Mouse (Mus musculus): ENCODE data around the gene Epb41. TPM values are rescaled to one million over a fixed set of nuclear protein-coding genes. Genes with fewer than 3 reads are reported as not detected.

Epb41 gene
- total RNA-seq, 2 experiments from 2014 or later: 110 to 142 TPM

DNA sequence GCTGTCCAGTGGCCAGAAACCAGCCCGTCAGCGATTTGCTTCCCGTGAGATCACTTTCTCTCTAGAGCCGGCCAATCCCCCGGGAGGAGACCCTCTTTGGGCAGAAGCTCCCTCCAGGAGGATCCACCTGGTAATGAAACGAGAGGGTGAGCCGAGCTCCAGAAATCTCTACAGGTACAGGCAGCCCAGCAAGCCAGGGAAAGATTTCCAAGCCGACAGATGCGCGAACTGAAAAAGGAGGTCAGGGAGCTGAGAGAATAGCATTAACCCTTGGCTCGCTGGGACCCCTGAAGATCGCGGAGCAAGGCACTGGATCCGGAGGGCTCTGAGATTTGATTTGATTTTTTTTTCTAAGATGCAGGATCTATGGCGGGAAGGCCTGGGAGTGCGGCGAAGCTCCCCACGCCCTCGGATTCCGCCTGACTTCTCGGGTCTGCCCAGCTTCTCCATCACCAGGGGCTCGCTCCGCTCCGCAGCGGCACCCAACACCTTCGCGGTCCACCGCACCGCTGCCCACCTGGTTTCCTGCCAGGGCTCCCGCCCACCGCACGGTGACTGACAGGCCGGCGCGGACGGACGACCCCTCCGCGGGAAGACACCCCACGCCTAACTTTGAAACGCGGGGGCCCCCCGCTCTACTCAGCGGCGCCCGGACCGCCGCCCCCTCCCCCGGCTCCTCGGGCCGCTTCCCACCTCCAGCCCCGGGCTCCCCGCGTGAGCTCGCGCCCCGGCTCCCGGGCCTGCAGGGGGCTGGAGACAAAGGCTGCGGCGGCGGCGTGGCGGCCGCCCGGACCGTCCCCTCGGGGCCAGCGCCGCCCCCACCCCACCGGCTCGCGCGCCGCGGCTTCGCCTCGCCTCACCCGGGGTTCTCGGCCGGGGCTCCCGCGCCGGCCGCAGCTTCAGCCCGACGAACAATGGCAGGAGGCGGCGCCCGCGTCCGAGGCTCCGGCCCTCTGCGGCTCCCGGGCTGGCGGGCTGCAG is 26.8 kb downstream of the Epb41 start:
- DNase-seq: peak; percentile 44 to 61

DNA sequence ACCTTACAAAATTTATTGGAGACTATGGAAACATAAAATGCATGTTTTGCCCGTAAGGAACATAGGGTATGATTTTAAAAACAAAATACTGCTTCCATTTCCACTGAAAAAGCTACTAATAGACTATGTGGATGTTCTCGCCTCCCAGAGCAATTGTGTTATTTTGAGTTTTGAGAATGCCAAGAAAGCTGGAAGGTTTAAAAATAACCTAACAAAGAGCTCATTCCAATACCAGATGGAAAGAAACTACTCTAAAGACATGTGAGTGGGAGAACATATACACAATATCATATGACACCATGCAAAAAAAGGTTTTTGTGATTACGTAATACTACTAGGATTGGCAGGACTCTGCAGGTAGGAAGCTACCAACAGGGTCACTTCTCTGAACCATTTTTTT is 31.4 kb downstream of the Epb41 start:
- DNase-seq: no peak

DNA sequence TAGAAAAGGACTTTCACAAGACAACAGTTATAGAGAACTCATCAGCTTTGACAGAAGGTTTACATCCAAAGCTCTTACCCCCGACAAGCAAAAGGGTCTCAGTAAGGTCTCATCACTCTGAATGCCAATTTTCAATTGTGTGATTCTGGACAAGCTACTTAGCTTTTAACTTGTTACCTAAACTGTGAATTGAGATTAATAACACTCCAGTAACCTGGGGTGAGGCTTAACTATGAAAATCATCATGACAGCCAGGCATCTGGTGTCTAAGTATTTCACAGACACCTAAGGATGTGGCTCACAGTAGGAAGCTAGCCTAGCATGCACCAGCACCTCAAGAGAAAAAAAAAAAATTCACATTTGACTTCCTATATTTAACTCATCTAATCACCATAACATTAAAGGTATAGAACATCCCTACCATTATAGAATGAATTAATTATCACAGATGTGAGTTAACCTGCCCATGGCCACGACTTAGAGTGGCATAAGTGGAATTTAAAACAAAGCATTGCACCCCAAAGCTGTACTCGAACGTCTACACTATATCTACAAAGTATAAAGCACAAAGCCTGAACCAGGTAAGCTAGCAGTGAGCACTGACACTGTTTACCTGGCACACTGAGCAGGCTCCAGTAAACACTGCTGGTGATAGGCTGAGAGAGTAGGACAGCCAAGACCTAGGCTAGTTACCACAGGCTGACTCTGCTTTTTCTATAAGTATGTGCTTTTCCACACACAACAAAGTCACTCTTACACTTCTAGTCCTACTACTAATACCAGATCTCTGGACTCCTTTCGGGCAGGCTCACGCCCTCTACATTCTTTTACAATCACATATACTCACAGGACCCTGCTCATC is 33.4 kb downstream of the Epb41 start:
- DNase-seq: no peak

DNA sequence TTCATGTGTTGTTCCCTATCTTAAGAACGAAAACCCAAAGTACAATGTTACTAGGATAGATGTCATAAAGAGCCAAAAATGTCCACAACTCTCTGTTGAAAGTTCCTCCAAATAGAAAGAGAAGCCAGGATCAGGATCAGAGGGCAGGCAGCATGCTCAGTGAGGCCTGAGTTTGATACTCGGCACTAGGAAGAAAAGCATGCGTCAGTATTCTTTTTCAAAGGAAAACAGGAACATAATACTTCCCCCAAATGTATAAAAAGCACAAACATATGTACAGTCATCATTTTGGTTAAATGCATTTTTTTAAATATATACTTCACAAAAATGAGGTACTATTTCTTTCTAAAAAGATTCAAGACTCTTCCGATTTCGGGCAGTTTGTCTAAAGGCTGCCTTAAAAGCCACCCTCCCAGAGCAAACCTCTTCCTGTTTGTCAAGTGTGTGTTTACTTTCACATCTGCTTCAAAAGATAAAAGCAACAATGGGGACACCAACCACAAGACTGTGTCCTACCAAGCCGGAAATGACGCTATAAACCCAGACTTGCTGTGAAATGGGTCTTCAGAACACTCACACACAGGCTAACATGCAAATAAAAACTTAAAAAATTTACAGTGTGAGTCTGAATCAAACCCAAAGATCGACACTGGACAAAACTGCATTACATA is 35.0 kb downstream of the Epb41 start:
- peak; percentile 54 to 80 for DNase-seq

DNA sequence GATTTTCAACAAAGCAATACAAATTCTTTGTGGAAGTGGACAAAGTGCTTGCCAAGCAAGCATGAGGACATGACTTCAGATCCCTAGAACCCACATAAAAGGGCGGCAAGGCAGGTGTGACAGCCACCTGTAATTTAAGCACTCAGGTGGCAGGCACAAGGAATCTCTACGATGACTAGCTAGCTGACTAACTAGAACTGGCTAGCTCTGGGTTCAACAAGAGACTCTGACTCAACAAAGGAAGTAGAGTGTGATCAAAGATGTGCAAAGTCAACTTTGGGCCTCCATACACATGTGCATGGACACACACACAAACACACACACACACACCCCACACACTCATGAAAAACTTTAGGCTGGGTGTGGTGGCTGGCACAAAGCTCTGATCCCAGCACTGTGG is 35.6 kb downstream of the Epb41 start:
- no peak for DNase-seq

DNA sequence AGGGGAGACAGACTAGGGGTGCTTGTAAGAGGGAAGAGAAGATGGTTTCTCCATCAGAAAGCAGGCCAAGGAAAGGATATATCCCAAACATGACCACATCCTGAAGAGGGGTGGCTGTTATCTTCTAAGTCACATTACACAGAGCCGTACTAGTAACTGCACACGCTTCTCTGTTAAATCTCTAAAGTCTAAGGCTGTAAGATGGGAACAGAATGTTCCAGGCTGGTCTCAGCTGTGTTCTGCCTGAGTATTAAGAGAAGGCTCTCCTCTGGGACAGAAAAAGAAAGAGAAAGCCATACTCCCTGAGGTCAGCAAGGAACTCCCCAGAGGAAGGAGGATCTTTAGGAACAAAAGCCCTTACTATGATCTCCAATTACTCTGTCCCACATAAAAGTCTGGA is 36.3 kb downstream of the Epb41 start:
- peak; percentile 45 to 79 for DNase-seq

DNA sequence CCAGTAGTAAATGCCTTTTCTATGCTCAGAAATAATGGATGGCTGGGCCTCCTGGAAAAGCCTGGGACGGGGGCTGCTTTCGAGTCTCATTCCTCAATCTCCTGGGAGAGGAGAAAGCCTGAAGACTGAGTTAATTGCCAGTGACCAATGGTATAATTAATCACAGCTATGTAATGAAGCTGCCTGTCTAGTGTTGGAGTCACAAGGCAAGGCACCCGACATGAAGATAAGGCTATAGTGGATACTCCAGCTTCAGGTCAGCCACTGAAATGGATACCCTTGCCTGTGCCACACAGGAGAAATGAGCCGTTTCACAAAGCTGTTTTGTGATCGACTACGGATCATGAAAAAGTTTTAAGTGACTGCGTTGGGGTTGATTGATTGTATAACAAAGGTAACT is 37.1 kb downstream of the Epb41 start:
- DNase-seq: peak in 1 of 2 experiments; percentile 30

DNA sequence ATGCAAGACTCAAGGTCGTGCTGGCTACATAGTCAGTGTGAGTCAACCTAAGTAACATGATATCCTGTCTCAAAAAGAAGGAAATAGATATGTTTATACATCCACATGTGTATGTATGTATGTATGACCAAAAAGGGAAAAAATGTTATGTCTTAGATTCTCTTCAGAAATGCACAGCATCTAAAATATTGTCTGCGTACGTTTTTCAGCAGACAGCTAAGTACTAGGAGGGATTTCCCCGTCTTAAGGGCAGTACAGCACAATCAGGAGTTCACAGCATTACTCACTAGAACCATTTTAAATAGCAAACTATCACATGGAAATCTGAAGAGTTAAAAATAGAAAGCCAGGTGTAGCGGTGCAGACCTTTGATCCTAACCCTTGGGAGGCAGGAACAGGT is 38.0 kb downstream of the Epb41 start:
- DNase-seq: no peak

DNA sequence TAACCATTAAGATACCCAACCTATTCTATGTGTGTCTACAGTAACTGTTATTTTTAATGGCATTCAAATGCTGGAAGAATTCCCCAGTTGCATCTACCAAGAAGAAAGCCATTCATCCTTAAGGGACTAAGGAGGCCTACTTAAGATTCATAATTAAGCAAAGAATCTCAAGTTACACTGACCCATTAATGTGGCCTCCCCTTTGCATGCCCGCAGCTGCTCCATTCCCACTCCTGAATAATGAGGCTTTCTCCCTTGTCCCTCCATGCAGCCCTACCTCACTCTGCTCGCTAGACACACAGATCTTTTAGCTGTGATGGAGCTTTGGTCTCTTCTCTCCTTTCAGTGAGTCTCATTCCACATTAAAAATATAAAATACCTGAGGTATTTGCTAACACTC is 40.9 kb downstream of the Epb41 start:
- no peak for DNase-seq

DNA sequence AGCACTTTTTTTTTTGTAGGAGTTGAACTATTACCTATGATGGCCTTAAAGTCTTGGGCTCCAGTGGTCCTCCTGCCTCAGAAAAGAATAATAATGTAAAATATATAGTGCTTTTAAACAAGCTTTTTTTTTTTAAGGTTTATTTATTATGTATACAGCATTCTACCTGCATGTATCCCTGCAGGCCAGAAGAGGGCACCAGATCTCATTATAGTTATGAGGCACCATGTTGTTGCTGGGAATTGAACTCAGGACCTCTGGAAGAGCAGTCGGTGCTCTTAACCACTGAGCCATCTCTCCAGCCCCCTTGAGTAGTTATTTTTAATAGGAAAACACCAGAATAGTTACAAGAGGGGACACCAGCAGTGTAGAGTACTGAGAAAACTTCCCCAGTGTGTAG is 41.9 kb downstream of the Epb41 start:
- no peak for DNase-seq

DNA sequence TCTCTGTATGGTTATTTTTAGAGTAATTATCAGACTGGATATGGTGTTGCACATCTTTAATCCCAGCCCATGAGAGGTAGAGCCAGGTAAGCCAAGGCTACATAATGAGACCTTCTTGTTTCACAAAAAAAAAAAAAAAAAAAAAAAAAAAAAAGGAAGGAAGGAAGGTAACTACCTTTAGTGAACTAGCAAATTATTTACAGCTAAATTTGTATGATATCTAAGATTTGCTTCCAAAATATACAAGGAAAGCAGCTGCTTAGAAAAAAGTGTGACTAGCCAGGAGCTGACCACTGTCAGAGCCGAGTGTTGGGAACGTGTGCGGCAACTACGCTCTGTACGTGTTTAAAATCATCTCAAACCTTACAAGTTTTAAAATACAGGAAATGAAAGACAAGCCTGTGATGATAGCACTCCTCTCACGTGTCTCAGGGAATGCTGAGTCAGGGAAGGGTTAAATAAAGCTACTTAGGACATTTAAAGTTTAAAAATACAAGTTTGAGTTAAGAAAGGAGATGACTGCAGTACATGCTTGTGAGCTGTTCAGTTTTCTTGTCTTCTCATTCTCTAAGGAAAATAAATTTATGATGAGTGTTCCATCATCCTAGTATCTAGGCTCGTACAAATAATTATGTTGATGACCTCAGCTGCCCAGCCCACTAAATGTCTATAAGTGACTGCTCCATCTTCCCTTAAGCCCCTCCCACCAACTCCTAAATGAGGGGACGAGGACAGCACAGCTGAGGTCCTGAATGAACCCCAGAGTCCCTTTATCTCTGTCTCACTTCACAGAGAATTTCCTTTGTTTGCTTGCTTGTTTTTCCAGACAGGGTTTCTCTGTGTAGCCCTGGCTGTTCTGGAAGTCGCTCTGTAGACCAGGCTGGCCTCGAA is 45.0 kb downstream of the Epb41 start:
- DNase-seq: no peak

DNA sequence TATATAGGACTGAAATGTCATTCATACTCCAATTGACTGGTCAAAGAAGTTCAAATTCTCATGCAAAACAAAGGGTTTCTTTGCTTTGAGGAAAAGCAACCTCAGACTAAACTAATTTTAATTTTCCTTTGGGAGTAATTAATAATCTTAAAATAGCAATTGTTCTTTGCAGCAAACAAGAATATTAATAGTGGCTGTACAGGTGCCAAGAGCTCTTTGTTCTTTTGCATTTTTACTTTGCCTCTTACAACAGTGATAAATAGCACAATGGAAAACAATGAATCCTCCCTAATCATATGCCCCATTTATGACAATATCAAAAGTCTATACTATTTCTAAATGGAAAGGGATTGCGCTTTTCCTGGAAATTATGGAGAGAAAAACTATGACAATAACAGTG is 47.3 kb downstream of the Epb41 start:
- DNase-seq: peak in 1 of 2 experiments; percentile 56

DNA sequence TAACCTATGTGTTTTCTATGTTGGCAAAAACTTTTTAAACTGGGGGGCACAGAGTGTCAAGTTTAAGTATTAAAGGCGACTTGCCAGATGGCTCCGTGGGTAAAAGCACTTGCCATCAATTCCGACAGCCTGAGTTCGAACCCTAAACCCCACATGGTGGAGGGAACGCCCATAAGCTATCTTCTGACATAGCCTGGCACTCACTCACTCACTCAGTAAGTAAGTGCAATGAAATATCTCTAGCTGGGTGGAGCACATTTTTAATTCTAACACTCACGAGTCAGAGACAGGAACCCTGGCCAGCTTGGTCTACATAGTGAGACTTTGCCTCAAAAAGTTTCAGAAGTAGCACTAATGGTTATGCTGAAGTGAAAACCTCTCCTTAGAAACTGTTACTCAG is 48.0 kb downstream of the Epb41 start:
- no peak for DNase-seq

DNA sequence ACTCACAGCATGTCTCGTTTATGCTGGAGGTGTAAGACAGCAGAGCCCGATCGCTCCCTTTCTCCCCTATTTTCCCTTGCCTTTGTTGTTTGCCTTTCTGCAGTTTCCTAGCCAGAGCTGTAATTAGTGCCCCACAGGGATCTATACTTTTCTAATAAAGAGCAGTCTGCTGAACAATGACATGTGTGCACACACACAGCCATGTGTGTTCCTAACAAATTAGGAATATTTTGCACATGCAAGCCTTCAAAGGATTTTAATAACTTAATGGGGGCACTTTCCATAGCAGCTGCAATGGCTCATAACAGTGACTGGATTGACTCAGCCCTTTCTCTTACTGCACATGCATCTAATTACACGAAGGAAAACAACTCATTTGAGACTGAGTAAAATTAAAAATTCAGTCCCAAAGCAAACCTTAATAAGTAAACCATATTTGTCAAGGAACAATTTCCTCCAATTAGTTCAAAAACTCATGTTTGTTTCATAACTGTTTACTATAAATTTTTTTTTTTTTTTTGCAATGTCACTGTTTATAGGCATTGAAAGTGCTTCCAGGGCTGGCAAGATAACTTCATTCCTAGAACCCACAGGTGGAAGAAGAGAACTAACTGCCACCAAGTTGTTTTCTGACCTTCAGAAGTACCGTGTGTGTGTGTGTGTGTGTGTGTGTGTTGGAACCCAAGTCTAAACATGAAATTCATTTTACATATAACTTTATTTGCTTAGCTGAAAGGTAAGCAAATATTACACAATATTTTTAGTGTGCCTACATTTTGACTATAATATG is 49.2 kb downstream of the Epb41 start:
- DNase-seq: no peak

DNA sequence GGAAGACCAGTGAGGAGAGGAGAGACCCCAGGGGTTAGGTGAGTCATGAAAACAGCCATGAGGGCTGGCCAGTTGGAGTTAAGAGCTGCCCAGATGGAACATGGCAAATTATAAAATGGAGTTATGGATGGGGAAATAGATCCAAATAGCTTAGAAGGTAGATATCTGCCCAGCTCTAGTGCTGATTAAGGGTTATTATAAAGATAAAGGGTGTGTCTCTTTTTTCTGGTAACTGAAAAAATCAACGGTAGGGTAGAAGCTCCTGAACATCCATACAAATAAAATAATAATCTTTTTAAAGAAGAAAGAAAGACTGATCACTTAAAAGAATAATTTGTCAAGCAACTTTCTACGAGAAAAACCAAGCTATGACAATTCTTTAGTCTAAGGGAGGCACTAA is 49.9 kb downstream of the Epb41 start:
- no peak for DNase-seq

DNA sequence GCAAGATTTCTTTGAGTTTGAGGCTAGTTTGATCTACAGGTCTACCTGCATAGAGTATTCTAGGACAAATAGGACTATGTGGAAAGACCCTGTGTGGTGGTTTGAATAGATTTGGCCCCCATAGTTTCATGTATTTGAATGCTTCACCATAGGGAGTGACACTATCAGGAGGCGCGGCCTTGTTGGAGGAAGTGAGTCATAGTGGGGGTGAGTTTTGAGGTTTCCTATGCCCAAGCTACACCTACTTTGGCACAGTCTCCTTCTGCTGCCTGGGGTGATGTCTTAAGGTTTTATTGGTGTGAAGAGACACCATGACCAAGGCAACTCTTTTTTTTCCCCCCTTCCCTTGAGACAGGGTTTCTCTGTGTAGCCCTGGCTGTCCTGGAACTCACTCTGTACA is 51.3 kb downstream of the Epb41 start:
- DNase-seq: no peak

DNA sequence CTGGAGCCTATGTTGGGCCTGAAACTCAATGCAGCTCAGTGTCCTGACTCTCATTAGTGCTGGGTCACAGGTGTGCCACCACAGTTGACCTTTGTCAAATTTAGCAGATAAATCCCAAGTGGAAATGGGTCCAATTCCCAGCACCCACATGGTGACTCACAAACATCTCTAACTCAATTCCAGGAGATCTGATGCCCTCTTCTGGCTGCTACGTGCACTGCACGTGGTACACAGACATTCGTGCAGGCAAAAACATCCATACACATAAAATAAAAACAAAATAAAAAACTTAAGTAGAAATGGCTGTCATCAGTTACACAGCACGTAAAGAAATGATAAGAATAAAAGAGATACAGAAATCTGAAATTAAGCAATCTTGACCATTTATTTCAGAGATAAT is 52.5 kb downstream of the Epb41 start:
- DNase-seq: no peak

DNA sequence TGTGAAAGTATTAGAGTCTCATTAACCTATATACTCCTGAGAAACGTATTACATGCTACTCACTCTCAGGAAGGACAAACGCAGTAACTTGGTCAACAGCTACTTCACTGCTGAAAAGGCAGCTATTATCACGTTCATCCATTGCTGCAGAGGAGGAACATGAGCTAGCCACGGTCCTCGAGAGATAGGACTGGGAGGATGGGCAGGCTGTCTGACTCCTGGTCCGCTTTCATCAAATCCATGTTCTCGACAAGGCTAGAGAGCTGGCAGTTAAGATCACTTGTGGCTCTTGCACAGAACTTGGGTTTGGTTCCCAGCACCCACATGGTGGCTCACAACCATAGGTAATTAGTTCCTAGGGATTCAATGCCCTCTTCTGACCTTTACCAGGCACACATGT is 53.2 kb downstream of the Epb41 start:
- DNase-seq: no peak

DNA sequence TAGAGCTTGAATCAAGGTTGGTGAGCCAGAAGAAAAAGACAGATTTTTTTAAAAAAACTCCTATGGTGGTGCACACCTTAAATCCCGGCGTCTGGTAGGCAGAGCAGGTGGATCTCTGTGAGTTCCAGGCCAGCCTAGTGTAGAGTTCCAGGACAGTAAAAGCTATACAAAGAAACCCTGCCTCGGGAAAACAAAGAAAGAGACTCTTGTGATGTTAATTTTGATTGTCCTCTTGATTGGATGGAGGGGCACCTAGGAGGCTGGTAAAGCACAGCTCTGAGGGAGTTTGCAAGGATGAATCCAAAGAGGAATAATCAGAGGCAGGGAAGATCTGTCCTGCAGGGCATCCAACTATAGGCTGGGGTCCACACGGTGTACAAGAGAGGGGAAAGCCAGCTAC is 56.6 kb downstream of the Epb41 start:
- DNase-seq: no peak

DNA sequence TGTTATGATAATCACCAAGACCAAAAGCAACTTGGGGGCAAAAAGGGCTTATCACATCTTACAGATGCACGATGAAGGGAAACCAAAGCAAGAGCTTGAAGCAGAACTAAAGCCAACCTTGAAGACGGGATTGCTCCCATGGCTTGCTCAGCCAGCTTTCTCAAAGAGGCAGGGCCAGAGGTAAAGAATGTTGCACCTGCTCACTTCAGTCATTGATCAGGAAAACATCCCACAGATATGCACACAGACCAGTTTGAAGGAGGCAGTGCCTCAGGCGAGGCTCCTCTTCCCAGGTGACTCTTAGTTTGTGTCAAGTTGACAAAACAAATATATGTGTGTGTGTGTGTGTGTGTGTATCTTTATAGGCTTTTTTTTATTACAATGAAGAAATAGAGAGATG is 59.7 kb downstream of the Epb41 start:
- no peak for DNase-seq

DNA sequence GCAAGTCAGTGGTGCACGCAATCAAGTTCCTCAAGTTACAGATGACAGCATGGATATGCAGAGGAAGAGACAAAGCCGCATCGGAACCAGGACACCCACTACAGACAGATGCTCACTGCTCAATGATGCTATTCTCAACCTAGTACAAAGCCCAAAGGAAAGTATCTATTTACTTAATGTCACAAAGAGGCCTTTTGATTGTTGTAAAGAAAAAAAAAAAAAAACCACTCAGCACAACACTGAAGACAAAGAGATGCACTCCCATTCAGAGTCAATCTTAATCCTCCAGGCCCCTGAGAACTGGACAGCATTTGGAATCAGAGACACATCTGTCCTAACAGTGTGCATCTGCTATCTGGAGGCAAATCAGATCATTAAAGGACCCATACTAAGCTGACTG is 63.5 kb downstream of the Epb41 start:
- no peak for DNase-seq

Measured in heart, adult 18-20 months (tissue).